Mouse (Mus musculus): ENCODE measurements around the gene Pgf. TPM values are rescaled to one million over a fixed set of nuclear protein-coding genes. Genes with fewer than 3 reads are reported as not detected.

Gene Pgf
- polyA plus RNA-seq, 2 experiments, result 10.3 to 14.6 TPM

DNA sequence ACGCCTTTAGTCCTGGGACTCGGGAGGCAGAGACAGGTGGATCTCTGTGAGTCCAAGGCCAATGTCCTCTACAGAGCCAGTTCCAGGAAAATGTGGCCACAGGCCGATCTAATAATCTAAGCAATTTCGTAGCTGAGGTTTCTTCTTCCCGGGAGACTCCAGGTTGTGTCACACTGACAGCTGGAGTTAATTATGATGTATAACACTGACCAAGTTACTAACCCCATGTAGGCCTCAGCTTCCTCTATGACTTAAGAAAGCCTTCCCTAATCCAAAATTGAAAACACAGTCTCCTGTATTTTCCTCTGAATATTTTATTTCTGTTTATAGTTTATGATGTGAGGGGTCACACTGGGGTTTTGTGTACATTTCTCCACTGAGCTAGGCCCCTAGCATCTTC is 37.4 kb upstream of the Pgf start:
- ATAC-seq (ENCODE audit: low FRiP score, low read depth), result no peak
- no peak overlapping the region for H3K27ac ChIP-seq (replicated peaks; ENCODE audit: low read depth, low read length)
- no peak overlapping the region for H3K4me2 ChIP-seq (replicated peaks; ENCODE audit: low read depth, low read length, severe bottlenecking)
- TF ChIP-seq POLR2A (IDR thresholded peaks at IDR 0.05; ENCODE audit: borderline replicate concordance, extremely low read depth, insufficient read depth, insufficient read length), result no peak
- no peak overlapping the region for H3K9ac ChIP-seq (ENCODE audit: low read depth, low read length, severe bottlenecking)
- H3K4me1 ChIP-seq (ENCODE audit: control insufficient read depth, insufficient read depth, low read length), result peaks cover 7% of the 10 kb centered on the region; the same call in 1 of the 2 replicates
- 52% methylated on average over 5 of the region's 5 CpGs for WGBS
- H3K27me3 ChIP-seq (ENCODE audit: control insufficient read depth, insufficient read depth, low read length), result no peaks in the 10 kb centered on the region
- no peaks in the 10 kb centered on the region for H3K9me3 ChIP-seq (ENCODE audit: control insufficient read depth, low read length)
- H3K4me3 ChIP-seq (replicated peaks; ENCODE audit: low read length), result no peak overlapping the region
- no peak for DNase-seq (ENCODE audit: low spot score)
- no peaks in the 10 kb centered on the region for H3K36me3 ChIP-seq (ENCODE audit: control insufficient read depth, insufficient read depth, low read length)

- H3K4me2 ChIP-seq (replicated peaks; ENCODE audit: low read depth, low read length, severe bottlenecking), result no peak overlapping the region
- ATAC-seq (ENCODE audit: low FRiP score, low read depth), result peak; percentile 15; the same call in 1 of the 2 replicates
- H3K27ac ChIP-seq (replicated peaks; ENCODE audit: low read depth, low read length), result no peak overlapping the region
- 38% methylated on average over 7 of the region's 7 CpGs for WGBS
- H3K36me3 ChIP-seq (ENCODE audit: control insufficient read depth, insufficient read depth, low read length), result no peaks in the 10 kb centered on the region
- H3K9ac ChIP-seq (ENCODE audit: low read depth, low read length, severe bottlenecking), result no peak overlapping the region
- no peak for DNase-seq (ENCODE audit: low spot score)
- TF ChIP-seq POLR2A (IDR thresholded peaks at IDR 0.05; ENCODE audit: borderline replicate concordance, extremely low read depth, insufficient read depth, insufficient read length), result no peak
- H3K4me3 ChIP-seq (replicated peaks; ENCODE audit: low read length), result no peak overlapping the region
- H3K9me3 ChIP-seq (ENCODE audit: control insufficient read depth, low read length), result no peaks in the 10 kb centered on the region
- H3K4me1 ChIP-seq (ENCODE audit: control insufficient read depth, insufficient read depth, low read length), result no peaks in the 10 kb centered on the region; the same call in 1 of the 2 replicates
- H3K27me3 ChIP-seq (ENCODE audit: control insufficient read depth, insufficient read depth, low read length), result no peaks in the 10 kb centered on the region
These were observed 31.2 kb upstream of the Pgf start for GRCm38 (mm10) chr12:85208687-85209199.

DNA sequence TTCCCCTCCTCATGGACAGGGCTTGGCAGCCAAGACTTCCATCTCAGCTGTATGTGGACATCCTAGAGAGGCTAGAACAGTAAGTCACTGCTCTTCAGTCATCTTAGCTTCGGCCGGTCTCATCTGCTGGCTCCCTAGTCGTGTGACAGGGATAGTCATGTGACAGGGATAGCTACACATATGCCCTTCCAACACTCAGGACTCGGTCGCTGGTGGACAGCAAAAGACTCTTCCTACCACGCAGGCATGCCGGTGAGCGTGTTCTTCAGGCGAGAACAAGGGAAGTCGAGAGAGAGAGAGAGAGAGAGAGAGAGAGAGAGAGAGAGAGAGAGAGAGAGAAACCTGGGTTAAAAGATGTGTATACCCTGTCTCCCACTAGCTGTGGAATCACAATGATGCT is 27.8 kb upstream of the Pgf start:
- no peak for TF ChIP-seq POLR2A (IDR thresholded peaks at IDR 0.05; ENCODE audit: borderline replicate concordance, extremely low read depth, insufficient read depth, insufficient read length)

GRCm38 (mm10) chr12:85204105-85204504 is 26.5 kb upstream of the Pgf start:
- Histone ChIP-seq H3K4me2 (replicated peaks; ENCODE audit: low read depth, low read length, severe bottlenecking) (no peak overlapping the region), H3K9me3 (ENCODE audit: control insufficient read depth, low read length) (no peaks in the 10 kb centered on the region), H3K4me1 (ENCODE audit: control insufficient read depth, insufficient read depth, low read length) (peaks cover 18% of the 10 kb centered on the region), H3K27ac (replicated peaks; ENCODE audit: low read depth, low read length) (no peak overlapping the region), H3K9ac (ENCODE audit: low read depth, low read length, severe bottlenecking) (no peak overlapping the region), H3K36me3 (ENCODE audit: control insufficient read depth, insufficient read depth, low read length) (no peaks in the 10 kb centered on the region), H3K4me3 (replicated peaks; ENCODE audit: low read length) (no peak overlapping the region), H3K27me3 (ENCODE audit: control insufficient read depth, insufficient read depth, low read length) (no peaks in the 10 kb centered on the region)
- ATAC-seq (ENCODE audit: low FRiP score, low read depth), result no peak
- TF ChIP-seq POLR2A (IDR thresholded peaks at IDR 0.05; ENCODE audit: borderline replicate concordance, extremely low read depth, insufficient read depth, insufficient read length), result no peak
- no peak for DNase-seq (ENCODE audit: low spot score)
- whole genome bisulfite sequencing, result 53% methylated on average over 8 of the region's 8 CpGs

More for the DNA sequence above, 27.8 kb upstream of the Pgf start:
- DNase-seq (ENCODE audit: low spot score) (no peak), ATAC-seq (ENCODE audit: low FRiP score, low read depth) (no peak)
- H3K9me3 ChIP-seq (ENCODE audit: control insufficient read depth, low read length), result no peaks in the 10 kb centered on the region
- H3K4me2 ChIP-seq (replicated peaks; ENCODE audit: low read depth, low read length, severe bottlenecking), result no peak overlapping the region
- no peak overlapping the region for H3K9ac ChIP-seq (ENCODE audit: low read depth, low read length, severe bottlenecking)
- no peak overlapping the region for H3K27ac ChIP-seq (replicated peaks; ENCODE audit: low read depth, low read length)
- H3K27me3 ChIP-seq (ENCODE audit: control insufficient read depth, insufficient read depth, low read length), result no peaks in the 10 kb centered on the region
- peaks cover 18% of the 10 kb centered on the region for H3K4me1 ChIP-seq (ENCODE audit: control insufficient read depth, insufficient read depth, low read length)
- H3K4me3 ChIP-seq (replicated peaks; ENCODE audit: low read length), result no peak overlapping the region
- WGBS, result 89% methylated on average over 10 of the region's 10 CpGs
- H3K36me3 ChIP-seq (ENCODE audit: control insufficient read depth, insufficient read depth, low read length), result no peaks in the 10 kb centered on the region

DNA sequence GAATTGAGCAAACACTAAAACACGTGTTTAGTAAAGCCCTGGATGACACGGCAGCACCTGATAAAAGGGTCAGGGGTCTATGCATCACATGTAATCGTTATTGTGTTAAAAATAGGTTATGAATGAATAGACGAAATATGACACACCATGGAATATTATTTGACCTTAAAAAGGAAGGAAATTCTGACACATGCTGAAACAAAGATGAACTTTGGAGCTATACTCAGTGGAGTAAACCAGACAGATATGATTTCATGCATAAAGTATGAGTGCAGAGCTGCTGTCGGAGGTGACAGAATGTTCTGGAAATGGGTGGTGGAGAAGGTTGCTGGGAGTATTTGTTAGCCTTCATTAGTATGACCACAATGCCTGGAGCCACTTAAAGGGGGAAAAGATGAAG is 26.1 kb upstream of the Pgf start:
- no peak overlapping the region for H3K4me2 ChIP-seq (replicated peaks; ENCODE audit: low read depth, low read length, severe bottlenecking)
- no peak for DNase-seq (ENCODE audit: low spot score)
- H3K27me3 ChIP-seq (ENCODE audit: control insufficient read depth, insufficient read depth, low read length), result no peaks in the 10 kb centered on the region
- H3K36me3 ChIP-seq (ENCODE audit: control insufficient read depth, insufficient read depth, low read length), result no peaks in the 10 kb centered on the region
- no peak for ATAC-seq (ENCODE audit: low FRiP score, low read depth)
- no peak overlapping the region for H3K27ac ChIP-seq (replicated peaks; ENCODE audit: low read depth, low read length)
- H3K9me3 ChIP-seq (ENCODE audit: control insufficient read depth, low read length), result no peaks in the 10 kb centered on the region
- WGBS, result 74% methylated on average over 5 of the region's 5 CpGs
- no peak for TF ChIP-seq POLR2A (IDR thresholded peaks at IDR 0.05; ENCODE audit: borderline replicate concordance, extremely low read depth, insufficient read depth, insufficient read length)
- H3K4me3 ChIP-seq (replicated peaks; ENCODE audit: low read length), result no peak overlapping the region
- no peak overlapping the region for H3K9ac ChIP-seq (ENCODE audit: low read depth, low read length, severe bottlenecking)
- H3K4me1 ChIP-seq (ENCODE audit: control insufficient read depth, insufficient read depth, low read length), result peaks cover 18% of the 10 kb centered on the region

DNA sequence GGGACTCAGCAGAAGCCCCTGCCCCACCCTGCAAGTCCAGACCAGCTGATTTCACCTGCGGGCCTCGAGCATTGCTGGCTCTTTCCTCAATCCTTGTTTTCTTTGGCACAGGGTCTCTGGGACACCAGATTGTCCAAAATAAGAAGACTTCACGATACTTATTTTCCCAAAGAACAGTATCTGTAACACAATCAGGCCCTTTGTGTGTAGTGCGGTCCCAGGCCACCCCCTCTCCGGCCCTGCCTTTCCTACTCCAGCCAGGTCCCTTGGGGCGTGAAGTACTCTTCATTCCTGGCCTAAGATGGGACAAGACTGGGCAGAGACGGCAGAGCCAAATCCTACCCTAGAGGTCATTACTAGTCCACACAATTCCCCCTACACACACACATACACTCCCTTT is 24.6 kb upstream of the Pgf start:
- no peak overlapping the region; the same call in 1 of the 2 replicates for H3K27ac ChIP-seq (replicated peaks; ENCODE audit: low read depth, low read length)
- peaks cover 30% of the 10 kb centered on the region for H3K4me1 ChIP-seq (ENCODE audit: control insufficient read depth, insufficient read depth, low read length)

More for the DNA sequence above, 24.6 kb upstream of the Pgf start:
- no peaks in the 10 kb centered on the region for H3K9me3 ChIP-seq (ENCODE audit: control insufficient read depth, low read length)
- ATAC-seq (ENCODE audit: low FRiP score, low read depth) (no peak), DNase-seq (ENCODE audit: low spot score) (no peak)
- no peak overlapping the region for H3K9ac ChIP-seq (ENCODE audit: low read depth, low read length, severe bottlenecking)
- no peaks in the 10 kb centered on the region for H3K27me3 ChIP-seq (ENCODE audit: control insufficient read depth, insufficient read depth, low read length)
- WGBS, result 80% methylated on average over 7 of the region's 7 CpGs
- H3K4me3 ChIP-seq (replicated peaks; ENCODE audit: low read length), result no peak overlapping the region
- TF ChIP-seq POLR2A (IDR thresholded peaks at IDR 0.05; ENCODE audit: borderline replicate concordance, extremely low read depth, insufficient read depth, insufficient read length), result no peak
- no peak overlapping the region for H3K4me2 ChIP-seq (replicated peaks; ENCODE audit: low read depth, low read length, severe bottlenecking)
- H3K36me3 ChIP-seq (ENCODE audit: control insufficient read depth, insufficient read depth, low read length), result no peaks in the 10 kb centered on the region
